Mouse (Mus musculus): Measurements from ENCODE around the gene 4930558C23Rik.
"Not testable (repeated sequence)": the region's sequence is repeated elsewhere in the genome, so short reads cannot be mapped to it uniquely, and the experiment has no call there.

Gene 4930558C23Rik

DNA sequence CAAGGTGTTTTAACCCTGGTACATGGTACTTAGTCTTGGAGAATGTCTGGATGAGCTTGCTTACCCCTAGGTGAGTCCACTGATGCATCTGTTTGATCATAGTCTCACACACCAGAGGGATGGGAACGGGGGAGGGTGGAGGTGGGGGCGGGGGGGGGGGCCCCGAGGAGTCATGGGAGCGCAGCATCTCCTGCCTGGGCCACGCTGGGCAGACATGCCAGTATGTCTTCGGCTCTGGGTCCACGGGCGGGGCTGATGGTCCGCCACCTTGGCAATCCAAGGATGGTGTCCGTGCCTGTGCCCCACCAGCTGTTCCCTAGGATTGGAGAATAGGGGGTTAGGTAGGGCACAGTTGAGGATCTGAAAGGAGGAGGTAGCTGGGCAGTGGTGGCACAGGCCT, 29.4 kb downstream of the 4930558C23Rik start:
- no peak for DNase-seq (ENCODE audit: low spot score in 2 of 2)

- no peak for DNase-seq (ENCODE audit: low spot score in 2 of 2)
Observed at GRCm38 (mm10) chr3:95370101-95370500, 32.5 kb downstream of the 4930558C23Rik start.

GRCm38 (mm10) chr3:95360276-95360675, 42.4 kb downstream of the 4930558C23Rik start:
- DNase-seq (ENCODE audit: low spot score in 2 of 2), result not testable (repeated sequence)

GRCm38 (mm10) chr3:95357746-95358145, 44.9 kb downstream of the 4930558C23Rik start:
- no peak for DNase-seq (ENCODE audit: low spot score in 2 of 2)

DNA sequence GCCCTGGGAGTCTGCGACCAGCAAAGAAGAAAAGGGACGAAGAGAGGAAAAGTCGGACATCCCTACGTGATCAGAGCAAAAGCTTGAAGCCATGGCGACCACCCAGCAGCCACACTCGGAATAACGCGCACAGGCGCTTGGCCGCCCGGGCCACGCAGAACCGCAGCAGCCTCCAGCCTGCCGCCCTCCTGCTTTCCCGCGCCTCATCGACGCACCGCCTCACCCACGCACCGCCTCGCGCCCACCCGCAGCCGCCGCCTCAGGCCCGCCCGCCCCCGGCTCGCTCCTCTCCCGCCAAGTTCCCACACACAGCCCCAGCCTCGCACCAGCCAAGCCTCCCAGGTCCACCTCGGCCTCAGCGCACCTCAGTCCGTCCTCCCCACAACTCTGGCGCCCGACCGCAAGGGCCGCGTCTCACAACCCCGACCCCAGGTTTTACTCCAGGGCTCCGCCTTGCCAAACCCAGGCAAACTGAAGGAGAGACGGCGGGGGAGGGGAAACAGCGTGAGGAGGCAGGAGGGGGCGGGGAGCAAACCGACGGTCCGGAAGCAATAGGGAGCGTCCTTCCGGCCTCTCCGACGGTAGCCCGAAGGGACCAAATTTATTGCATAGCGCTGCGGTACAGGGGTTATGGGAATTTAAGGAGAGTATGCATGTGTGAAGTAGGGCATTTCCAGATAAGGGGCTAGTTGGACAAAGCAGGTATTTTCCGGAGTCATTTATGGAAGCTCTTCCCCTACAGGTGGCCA, 45.8 kb downstream of the 4930558C23Rik start, which contains the start of gene Setdb1:
Setdb1 (minus strand) TSS at position 502 of the 749 bp plus-strand sequence.
- DNase-seq (ENCODE audit: low spot score in 2 of 2), result peak; percentile 88 to 93

- not testable (repeated sequence) for DNase-seq (ENCODE audit: low spot score in 2 of 2)
Observed at GRCm38 (mm10) chr3:95355911-95356544, 46.6 kb downstream of the 4930558C23Rik start.

GRCm38 (mm10) chr3:95349491-95349890, 53.1 kb downstream of the 4930558C23Rik start:
- no peak for DNase-seq (ENCODE audit: low spot score in 2 of 2)

GRCm38 (mm10) chr3:95348343-95348742, 54.3 kb downstream of the 4930558C23Rik start:
- DNase-seq (ENCODE audit: low spot score in 2 of 2), result not testable (repeated sequence)

GRCm38 (mm10) chr3:95346454-95346853, 56.2 kb downstream of the 4930558C23Rik start:
- no peak for DNase-seq (ENCODE audit: low spot score in 2 of 2)

DNA sequence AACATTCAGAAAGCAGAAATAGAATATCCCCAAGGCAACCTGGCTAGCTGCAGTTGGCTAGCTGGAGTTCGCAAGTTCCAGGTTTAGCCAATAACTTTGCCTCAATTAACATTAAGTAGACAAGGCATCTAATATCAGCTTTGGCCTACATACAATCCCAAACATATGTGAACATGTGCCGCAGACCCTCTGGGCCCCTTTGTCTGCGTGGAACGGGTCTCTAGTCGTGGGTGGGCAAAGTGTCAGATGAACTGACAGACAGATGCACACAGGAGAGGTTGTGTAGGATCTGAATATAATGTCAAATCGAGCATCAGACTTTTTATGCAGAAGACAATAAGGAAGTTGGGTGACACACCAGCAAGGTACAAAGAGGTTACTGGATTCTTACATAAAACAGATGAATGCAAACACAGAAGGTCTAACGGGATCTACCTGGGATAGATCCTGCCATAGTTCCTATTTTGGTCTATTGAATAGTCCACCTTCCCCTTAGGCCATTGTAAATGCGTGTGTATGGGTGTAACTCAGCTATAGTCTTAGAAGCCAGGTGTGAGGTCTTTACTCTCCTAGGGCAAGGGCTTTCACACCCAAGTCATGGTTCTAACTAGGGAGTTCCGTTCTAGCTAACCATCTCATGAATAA, 59.2 kb downstream of the 4930558C23Rik start:
- DNase-seq (ENCODE audit: low spot score in 2 of 2), result not testable (repeated sequence)

GRCm38 (mm10) chr3:95338251-95338650, 64.4 kb downstream of the 4930558C23Rik start:
- DNase-seq (ENCODE audit: low spot score in 2 of 2), result no peak

- no peak for DNase-seq (ENCODE audit: low spot score in 2 of 2)
Observed at GRCm38 (mm10) chr3:95337345-95337744, 65.3 kb downstream of the 4930558C23Rik start.
